Mouse (Mus musculus) kidney, adult 2 months (tissue): ENCODE data around the gene Efhc1. TPM values are rescaled to one million over a fixed set of nuclear protein-coding genes. Genes with fewer than 3 reads are reported as not detected.
"Not testable (repeated sequence)": the region's sequence is repeated elsewhere in the genome, so short reads cannot be mapped to it uniquely, and the experiment has no call there.

Experiments used
- DNase-seq: peaks from one replicate; pipeline ENCODE4 v3.0.0; 2021
- H3K27ac ChIP-seq: fragments of 200-500 bp; 2 replicates; pipeline ENCODE4 v1.5.1; 2012; ENCODE audit warnings: low read depth, low read length, control low read depth, inconsistent platforms; ENCODE audit not compliant: insufficient read depth
- H3K27me3 ChIP-seq: fragments of 200-500 bp; replicated peaks from 2 replicates; pipeline ENCODE4 v1.6.1; 2012; ENCODE audit warnings: mild to moderate bottlenecking, moderate library complexity, low read length, inconsistent platforms; ENCODE audit not compliant: control insufficient read depth, insufficient read depth
- H3K36me3 ChIP-seq: fragments of 200-500 bp; 2 replicates; pipeline ENCODE4 v1.6.1; 2012; ENCODE audit warnings: mild to moderate bottlenecking, moderate library complexity, low read length, inconsistent platforms; ENCODE audit not compliant: control insufficient read depth, insufficient read depth
- H3K4me1 ChIP-seq: fragments of 200-500 bp; 2 replicates; pipeline ENCODE4 v1.6.1; 2011; ENCODE audit warnings: low read length; ENCODE audit not compliant: control insufficient read depth, insufficient read depth
- H3K4me3 ChIP-seq: fragments of 200-500 bp; 2 replicates; pipeline ENCODE4 v1.5.1; 2011; ENCODE audit warnings: mild to moderate bottlenecking, low read depth, low read length, control low read depth; ENCODE audit not compliant: insufficient read depth
- CTCF ChIP-seq: fragments of 200-500 bp; conservative IDR thresholded peaks from 2 replicates; pipeline ENCODE4 v1.5.1; 2011; ENCODE audit warnings: low read depth, mild to moderate bottlenecking, control low read depth, low read length, moderate library complexity, mixed read lengths; ENCODE audit not compliant: insufficient read depth, insufficient read length
- POLR2A ChIP-seq: fragments of 200-500 bp; IDR thresholded peaks from one replicate; pipeline ENCODE4 v1.6.1; 2011; ENCODE audit warnings: low read depth, low read length, control low read depth
- WGBS: fragments of 180-500 bp; shearing (Covaris S2); methylation state at CpG from one replicate; pipeline ENCODE4 v1.1.7; 2018; 5-methylcytosine and 5-hydroxymethylcytosine counted together
- polyA plus RNA-seq: library from polyadenylated mRNA; depleted of rRNA; stranded (reverse); fragments of >200 nt; gene quantifications from 2 replicates; pipeline ENCODE4 v1.2.3, GENCODE M21; 2012

The Efhc1 gene
- polyA plus RNA-seq, 1 experiment, result 0.48 TPM

- no peaks in the 10 kb centered on the region for H3K4me1 ChIP-seq
- no peaks in the 10 kb centered on the region for H3K27me3 ChIP-seq
- 89% methylated on average over 5 of the region's 5 CpGs for WGBS
- DNase-seq, result no peak
- H3K4me3 ChIP-seq, result no peak overlapping the region
- no peaks in the 10 kb centered on the region for H3K36me3 ChIP-seq
- H3K27ac ChIP-seq, result no peak overlapping the region
- no peak for TF ChIP-seq CTCF
- TF ChIP-seq POLR2A, result no peak
These were observed 35.8 kb upstream of the Efhc1 start for GRCm38 (mm10) chr1:20915608-20916007.

- WGBS, result 80% methylated on average over 6 of the region's 6 CpGs
- Histone ChIP-seq H3K4me1 (no peaks in the 10 kb centered on the region), H3K27ac (no peak overlapping the region), H3K4me3 (no peak overlapping the region), H3K36me3 (no peaks in the 10 kb centered on the region), H3K27me3 (no peaks in the 10 kb centered on the region)
- no peak for TF ChIP-seq CTCF
- DNase-seq, result no peak
These were observed 33.9 kb upstream of the Efhc1 start for GRCm38 (mm10) chr1:20917496-20918050.

- H3K27me3 ChIP-seq, result no peaks in the 10 kb centered on the region
- TF ChIP-seq POLR2A (no peak), CTCF (no peak)
- no peak overlapping the region for H3K4me3 ChIP-seq
- no peaks in the 10 kb centered on the region for H3K4me1 ChIP-seq
- no peaks in the 10 kb centered on the region for H3K36me3 ChIP-seq
- whole genome bisulfite sequencing, result 98% methylated on average over 2 of the region's 2 CpGs
- no peak for DNase-seq
- no peak overlapping the region for H3K27ac ChIP-seq
These were observed 31.7 kb upstream of the Efhc1 start for GRCm38 (mm10) chr1:20919728-20920127.

- DNase-seq, result no peak
- Histone ChIP-seq H3K36me3 (no peaks in the 10 kb centered on the region), H3K27ac (no peak overlapping the region), H3K4me3 (no peak overlapping the region), H3K27me3 (no peaks in the 10 kb centered on the region), H3K4me1 (no peaks in the 10 kb centered on the region)
- TF ChIP-seq CTCF (no peak), POLR2A (no peak)
- 78% methylated on average over 10 of the region's 10 CpGs for WGBS
These were observed 30.3 kb upstream of the Efhc1 start for GRCm38 (mm10) chr1:20921081-20921528.

- WGBS, result 43% methylated on average over 11 of the region's 11 CpGs
These were observed 28.6 kb upstream of the Efhc1 start for GRCm38 (mm10) chr1:20922612-20923399.

GRCm38 (mm10) chr1:20925324-20925723 lies 26.1 kb upstream of the Efhc1 start:
- WGBS, result 87% methylated on average over 7 of the region's 7 CpGs
- not testable (repeated sequence) for H3K36me3 ChIP-seq, DNase-seq, H3K27me3 ChIP-seq, H3K4me3 ChIP-seq, H3K27ac ChIP-seq, H3K4me1 ChIP-seq

More at GRCm38 (mm10) chr1:20922612-20923399, 28.6 kb upstream of the Efhc1 start:
- DNase-seq, result peak; percentile 39
- no peaks in the 10 kb centered on the region for H3K27me3 ChIP-seq
- 0 out of 2 replicates have a peak overlapping the region, but pooled peaks have one; percentile 22 for H3K4me3 ChIP-seq
- no peaks in the 10 kb centered on the region for H3K4me1 ChIP-seq
- no peaks in the 10 kb centered on the region for H3K36me3 ChIP-seq
- no peak overlapping the region for H3K27ac ChIP-seq
- TF ChIP-seq CTCF (no peak), POLR2A (no peak)

GRCm38 (mm10) chr1:20925926-20926325 lies 25.5 kb upstream of the Efhc1 start:
- Histone ChIP-seq H3K4me3 (no peak overlapping the region), H3K4me1 (no peaks in the 10 kb centered on the region), H3K27me3 (no peaks in the 10 kb centered on the region), H3K27ac (no peak overlapping the region), H3K36me3 (no peaks in the 10 kb centered on the region)
- no peak for DNase-seq
- WGBS, result 91% methylated on average over 4 of the region's 4 CpGs
- no peak for TF ChIP-seq POLR2A
- TF ChIP-seq CTCF, result no peak
